Mouse (Mus musculus): ENCODE measurements at regions not wholly inside any gene's neighbourhood (a gene's known extent, or its start where the extent isn't known, plus 50 kb on each side); places are given as distances from the start of the nearest gene placed in this dataset.

DNA sequence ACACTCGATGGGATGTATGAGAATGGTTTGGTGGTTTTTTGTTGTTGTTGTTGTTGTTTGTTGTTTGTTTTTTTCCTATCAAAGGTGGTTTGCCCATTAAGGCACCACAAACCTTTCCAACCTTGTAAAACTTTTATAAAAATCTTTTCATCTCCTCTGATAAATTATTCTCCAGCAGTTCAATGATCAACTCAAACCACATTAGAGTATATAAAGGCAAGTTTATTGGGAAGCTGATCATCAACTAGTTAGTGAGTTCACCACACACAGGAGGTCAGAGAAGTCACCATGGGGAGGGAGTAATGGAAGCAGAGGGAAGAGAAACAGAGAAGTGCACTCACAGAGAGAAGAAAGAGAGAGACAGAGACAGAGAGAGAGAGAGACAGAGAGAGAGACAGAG is 132.5 kb upstream of the Thpo start:
- TF ChIP-seq POLR2A (IDR thresholded peaks at IDR 0.05; ENCODE audit: insufficient read depth, low read length) (no peak), CTCF (IDR thresholded peaks at IDR 0.05; ENCODE audit: low read depth, low read length) (no peak)

All from ES-Bruce4 (cell line).